Mouse (Mus musculus) hindbrain, embryonic 14.5 days (tissue): ENCODE data around the gene Camk1. TPM values are rescaled to one million over a fixed set of nuclear protein-coding genes. Genes with fewer than 3 reads are reported as not detected.

Source experiments
- ATAC-seq: fragments of 200-750 bp; cut with Nextera tagmentation; 2 replicates; pipeline ENCODE4 v1.8.0; 2017; ENCODE audit warnings: moderate number of reproducible peaks, mild to moderate bottlenecking, moderate TSS enrichment, moderate library complexity; ENCODE audit not compliant: low FRiP score
- DNase-seq: peaks from one replicate; pipeline ENCODE4 v3.0.0-alpha.2; 2015; ENCODE audit warnings: low spot score
- H3K27ac ChIP-seq: fragments of 300-500 bp; sonication (generic); 2 replicates; pipeline ENCODE4 v1.5.1; 2014; ENCODE audit warnings: mild to moderate bottlenecking, moderate library complexity
- H3K27me3 ChIP-seq: fragments of 300-500 bp; sonication (generic); 2 replicates; pipeline ENCODE4 v1.6.1; 2014; ENCODE audit warnings: mild to moderate bottlenecking, low read length, mixed read lengths; ENCODE audit not compliant: control insufficient read depth, insufficient read depth
- H3K36me3 ChIP-seq: fragments of 300-500 bp; sonication (generic); replicated peaks from 2 replicates; pipeline ENCODE4 v1.6.1; 2014; ENCODE audit not compliant: control insufficient read depth, insufficient read depth
- H3K4me1 ChIP-seq: fragments of 300-500 bp; sonication (generic); replicated peaks from 2 replicates; pipeline ENCODE4 v1.6.1; 2014; ENCODE audit warnings: antibody characterized with exemption, low read length, mixed read lengths; ENCODE audit not compliant: control insufficient read depth, insufficient read depth
- H3K4me2 ChIP-seq: fragments of 300-500 bp; sonication (generic); replicated peaks from 2 replicates; pipeline ENCODE4 v1.6.1; 2014; ENCODE audit warnings: mild to moderate bottlenecking, moderate library complexity
- H3K4me3 ChIP-seq: fragments of 300-500 bp; sonication (generic); replicated peaks from 2 replicates; pipeline ENCODE4 v1.5.1; 2014; ENCODE audit warnings: mild to moderate bottlenecking, low read length
- H3K9ac ChIP-seq: fragments of 300-500 bp; sonication (generic); 2 replicates; pipeline ENCODE4 v1.6.1; 2014
- H3K9me3 ChIP-seq: fragments of 300-500 bp; sonication (generic); 2 replicates; pipeline ENCODE4 v1.6.1; 2016; ENCODE audit warnings: low read length; ENCODE audit not compliant: control insufficient read depth
- WGBS: fragments of 180-500 bp; shearing (Covaris S2); extraction: QIAGEN DNeasy Blood & Tissue Kit; methylation state at CpG from one replicate; pipeline ENCODE4 v1.1.7; 2014; 5-methylcytosine and 5-hydroxymethylcytosine counted together
- polyA plus RNA-seq: library from polyadenylated mRNA; unstranded; fragments of >200 nt; fragmentation: Nextera tagmentation; extraction: Ambion mirVana; gene quantifications from 2 replicates; pipeline ENCODE4 v1.2.1, GENCODE M21; 2014

Gene Camk1
- polyA plus RNA-seq, 1 experiment from 2014 or later: 111 TPM

GRCm38 (mm10) chr6:113366639-113367038 lies 22.9 kb upstream of the Camk1 start:
- no peak overlapping the region for H3K4me2 ChIP-seq
- DNase-seq (no peak), ATAC-seq (no peak)
- no peak overlapping the region for H3K27ac ChIP-seq
- no peaks in the 10 kb centered on the region for H3K27me3 ChIP-seq
- no peak overlapping the region for H3K4me3 ChIP-seq
- peaks cover 56% of the 10 kb centered on the region for H3K36me3 ChIP-seq
- H3K9me3 ChIP-seq: no peaks in the 10 kb centered on the region
- H3K4me1 ChIP-seq: no peaks in the 10 kb centered on the region
- H3K9ac ChIP-seq: no peak overlapping the region
- WGBS: 95% methylated on average over 6 of the region's 6 CpGs

- DNase-seq (no peak), ATAC-seq (no peak)
- no peaks in the 10 kb centered on the region for H3K27me3 ChIP-seq
- H3K9ac ChIP-seq: no peak overlapping the region
- no peak overlapping the region for H3K4me2 ChIP-seq
- 62% methylated on average over 8 of the region's 8 CpGs for WGBS
- no peaks in the 10 kb centered on the region for H3K4me1 ChIP-seq
- no peak overlapping the region for H3K4me3 ChIP-seq
- H3K36me3 ChIP-seq: peaks cover 36% of the 10 kb centered on the region
- H3K27ac ChIP-seq: no peak overlapping the region
- no peaks in the 10 kb centered on the region for H3K9me3 ChIP-seq
Observed at GRCm38 (mm10) chr6:113364518-113365135, 20.8 kb upstream of the Camk1 start.

GRCm38 (mm10) chr6:113362241-113362640 lies 18.5 kb upstream of the Camk1 start:
- Histone ChIP-seq H3K4me3 (no peak overlapping the region), H3K4me2 (no peak overlapping the region), H3K4me1 (no peaks in the 10 kb centered on the region), H3K9me3 (no peaks in the 10 kb centered on the region), H3K9ac (no peak overlapping the region), H3K27ac (no peak overlapping the region), H3K27me3 (no peaks in the 10 kb centered on the region), H3K36me3 (peaks cover 14% of the 10 kb centered on the region)
- DNase-seq (no peak), ATAC-seq (no peak)
- 100% methylated on average over 1 of the region's 1 CpGs for WGBS

- Histone ChIP-seq H3K4me3 (no peak overlapping the region), H3K27ac (no peak overlapping the region), H3K9me3 (no peaks in the 10 kb centered on the region), H3K4me2 (no peak overlapping the region), H3K27me3 (no peaks in the 10 kb centered on the region), H3K9ac (no peak overlapping the region), H3K36me3 (peaks cover 6% of the 10 kb centered on the region), H3K4me1 (no peaks in the 10 kb centered on the region)
- no peak for ATAC-seq
- 75% methylated on average over 4 of the region's 4 CpGs for WGBS
- no peak for DNase-seq
Observed at GRCm38 (mm10) chr6:113361476-113361875, 17.7 kb upstream of the Camk1 start.

GRCm38 (mm10) chr6:113353696-113354095 lies 9.9 kb upstream of the Camk1 start:
- Histone ChIP-seq H3K9me3 (no peaks in the 10 kb centered on the region), H3K4me2 (no peak overlapping the region), H3K27ac (no peak overlapping the region), H3K36me3 (no peaks in the 10 kb centered on the region), H3K27me3 (no peaks in the 10 kb centered on the region), H3K4me3 (no peak overlapping the region), H3K9ac (no peak overlapping the region), H3K4me1 (no peaks in the 10 kb centered on the region)
- DNase-seq: no peak
- 78% methylated on average over 3 of the region's 3 CpGs for WGBS
- ATAC-seq: no peak

- Histone ChIP-seq H3K27me3 (no peaks in the 10 kb centered on the region), H3K4me3 (no peak overlapping the region), H3K36me3 (no peaks in the 10 kb centered on the region), H3K9me3 (no peaks in the 10 kb centered on the region), H3K9ac (no peak overlapping the region), H3K4me2 (no peak overlapping the region), H3K27ac (no peak overlapping the region), H3K4me1 (no peaks in the 10 kb centered on the region)
- ATAC-seq (no peak), DNase-seq (no peak)
- WGBS: 75% methylated on average over 3 of the region's 3 CpGs
Observed at GRCm38 (mm10) chr6:113352820-113353219, 9.0 kb upstream of the Camk1 start.

GRCm38 (mm10) chr6:113351653-113352052 lies 7.9 kb upstream of the Camk1 start:
- H3K9me3 ChIP-seq: no peaks in the 10 kb centered on the region
- ATAC-seq: no peak

GRCm38 (mm10) chr6:113351161-113351560 lies 7.4 kb upstream of the Camk1 start:
- H3K4me1 ChIP-seq: no peaks in the 10 kb centered on the region
- DNase-seq (no peak), ATAC-seq (no peak)
- no peak overlapping the region for H3K9ac ChIP-seq
- no peak overlapping the region for H3K27ac ChIP-seq
- no peaks in the 10 kb centered on the region for H3K9me3 ChIP-seq
- no peak overlapping the region for H3K4me3 ChIP-seq
- no peaks in the 10 kb centered on the region for H3K27me3 ChIP-seq
- WGBS: 100% methylated on average over 1 of the region's 1 CpGs
- H3K36me3 ChIP-seq: no peaks in the 10 kb centered on the region
- H3K4me2 ChIP-seq: no peak overlapping the region

More at GRCm38 (mm10) chr6:113351653-113352052, 7.9 kb upstream of the Camk1 start:
- no peak for DNase-seq
- no peaks in the 10 kb centered on the region for H3K4me1 ChIP-seq
- H3K36me3 ChIP-seq: no peaks in the 10 kb centered on the region
- H3K27me3 ChIP-seq: no peaks in the 10 kb centered on the region
- H3K4me3 ChIP-seq: no peak overlapping the region
- H3K27ac ChIP-seq: no peak overlapping the region
- WGBS: 62% methylated on average over 10 of the region's 10 CpGs
- H3K4me2 ChIP-seq: no peak overlapping the region
- no peak overlapping the region for H3K9ac ChIP-seq

GRCm38 (mm10) chr6:113350538-113350937 lies 6.8 kb upstream of the Camk1 start:
- no peak for DNase-seq
- H3K4me1 ChIP-seq: no peaks in the 10 kb centered on the region
- no peaks in the 10 kb centered on the region for H3K36me3 ChIP-seq
- no peak for ATAC-seq
- no peaks in the 10 kb centered on the region for H3K27me3 ChIP-seq
- no peak overlapping the region for H3K9ac ChIP-seq
- no peak overlapping the region for H3K4me3 ChIP-seq
- no peaks in the 10 kb centered on the region for H3K9me3 ChIP-seq
- no peak overlapping the region for H3K27ac ChIP-seq
- no peak overlapping the region for H3K4me2 ChIP-seq

- H3K36me3 ChIP-seq: no peaks in the 10 kb centered on the region
- H3K9me3 ChIP-seq: no peaks in the 10 kb centered on the region
- H3K4me1 ChIP-seq: peaks cover 26% of the 10 kb centered on the region
- no peak overlapping the region for H3K4me3 ChIP-seq
- no peak overlapping the region for H3K9ac ChIP-seq
- DNase-seq (no peak), ATAC-seq (no peak)
- 84% methylated on average over 4 of the region's 4 CpGs for WGBS
- no peak overlapping the region for H3K4me2 ChIP-seq
- H3K27ac ChIP-seq: no peak overlapping the region
- H3K27me3 ChIP-seq: no peaks in the 10 kb centered on the region
Observed at GRCm38 (mm10) chr6:113346897-113347296, 3.1 kb upstream of the Camk1 start.
